Mouse (Mus musculus): ENCODE measurements around the gene Ctf2. TPM values are rescaled to one million over a fixed set of nuclear protein-coding genes. Genes with fewer than 3 reads are reported as not detected.

The Ctf2 gene
- polyA plus RNA-seq, 1 experiment from 2014 or later: 0.08 TPM

- Histone ChIP-seq H3K27me3 (replicated peaks; ENCODE audit: insufficient read depth, low read length) (no peaks in the 10 kb centered on the region), H3K36me3 (ENCODE audit: insufficient read depth, low read length) (no peaks in the 10 kb centered on the region), H3K4me2 (replicated peaks; ENCODE audit: low read depth, low read length) (peak overlapping the region; percentile 95), H3K9ac (replicated peaks; ENCODE audit: low read depth) (peak overlapping the region; percentile 87), H3K9me3 (ENCODE audit: low read length) (no peaks in the 10 kb centered on the region), H3K4me3 (ENCODE audit: low read depth, low read length) (peak overlapping the region; percentile 81), H3K27ac (ENCODE audit: low read length) (peak overlapping the region; percentile 93), H3K4me1 (ENCODE audit: insufficient read depth, low read depth, low read length) (peaks cover 10% of the 10 kb centered on the region)
- DNase-seq (ENCODE audit: low spot score) (peak; percentile 100), ATAC-seq (peak; percentile 92)
- TF ChIP-seq CTCF (IDR thresholded peaks at IDR 0.05) (no peak), EP300 (IDR thresholded peaks at IDR 0.05) (peak; percentile 17; the same call in 1 of the 2 replicates)
- WGBS: under 1% methylated on average over 16 of the region's 16 CpGs
Observed at GRCm38 (mm10) chr7:127768997-127769593, 37.1 kb upstream of the Ctf2 start.

GRCm38 (mm10) chr7:127768346-127768996, 36.5 kb upstream of the Ctf2 start:
- H3K9me3 ChIP-seq (ENCODE audit: low read length): no peaks in the 10 kb centered on the region
- no peak for TF ChIP-seq EP300 (IDR thresholded peaks at IDR 0.05)
- peak; percentile 46 for TF ChIP-seq CTCF (IDR thresholded peaks at IDR 0.05)
- no peak overlapping the region for H3K4me2 ChIP-seq (replicated peaks; ENCODE audit: low read depth, low read length)

GRCm38 (mm10) chr7:127767671-127768345, 35.8 kb upstream of the Ctf2 start:
- peak; percentile 14 for DNase-seq (ENCODE audit: low spot score)
- TF ChIP-seq EP300 (IDR thresholded peaks at IDR 0.05) (no peak), CTCF (IDR thresholded peaks at IDR 0.05) (no peak)
- H3K36me3 ChIP-seq (ENCODE audit: insufficient read depth, low read length): no peaks in the 10 kb centered on the region
- H3K9ac ChIP-seq (replicated peaks; ENCODE audit: low read depth): no peak overlapping the region
- WGBS: 91% methylated on average over 19 of the region's 19 CpGs
- H3K4me2 ChIP-seq (replicated peaks; ENCODE audit: low read depth, low read length): no peak overlapping the region
- H3K9me3 ChIP-seq (ENCODE audit: low read length): no peaks in the 10 kb centered on the region
- H3K27me3 ChIP-seq (replicated peaks; ENCODE audit: insufficient read depth, low read length): no peaks in the 10 kb centered on the region
- no peak overlapping the region for H3K27ac ChIP-seq (ENCODE audit: low read length)
- H3K4me3 ChIP-seq (ENCODE audit: low read depth, low read length): no peak overlapping the region
- peaks cover 10% of the 10 kb centered on the region for H3K4me1 ChIP-seq (ENCODE audit: insufficient read depth, low read depth, low read length)
- ATAC-seq: no peak

More at GRCm38 (mm10) chr7:127768346-127768996, 36.5 kb upstream of the Ctf2 start:
- Histone ChIP-seq H3K27me3 (replicated peaks; ENCODE audit: insufficient read depth, low read length) (no peaks in the 10 kb centered on the region), H3K27ac (ENCODE audit: low read length) (no peak overlapping the region), H3K9ac (replicated peaks; ENCODE audit: low read depth) (no peak overlapping the region), H3K4me1 (ENCODE audit: insufficient read depth, low read depth, low read length) (peaks cover 10% of the 10 kb centered on the region), H3K36me3 (ENCODE audit: insufficient read depth, low read length) (no peaks in the 10 kb centered on the region), H3K4me3 (ENCODE audit: low read depth, low read length) (no peak overlapping the region)
- DNase-seq (ENCODE audit: low spot score) (no peak), ATAC-seq (no peak)
- WGBS: 44% methylated on average over 13 of the region's 13 CpGs

GRCm38 (mm10) chr7:127766851-127767609, 35.1 kb upstream of the Ctf2 start:
- 74% methylated on average over 17 of the region's 17 CpGs for WGBS
- Histone ChIP-seq H3K4me2 (replicated peaks; ENCODE audit: low read depth, low read length) (no peak overlapping the region), H3K27me3 (replicated peaks; ENCODE audit: insufficient read depth, low read length) (no peaks in the 10 kb centered on the region), H3K9ac (replicated peaks; ENCODE audit: low read depth) (no peak overlapping the region), H3K4me3 (ENCODE audit: low read depth, low read length) (no peak overlapping the region), H3K9me3 (ENCODE audit: low read length) (no peaks in the 10 kb centered on the region), H3K4me1 (ENCODE audit: insufficient read depth, low read depth, low read length) (peaks cover 10% of the 10 kb centered on the region), H3K27ac (ENCODE audit: low read length) (no peak overlapping the region), H3K36me3 (ENCODE audit: insufficient read depth, low read length) (no peaks in the 10 kb centered on the region)
- TF ChIP-seq EP300 (IDR thresholded peaks at IDR 0.05) (no peak), CTCF (IDR thresholded peaks at IDR 0.05) (no peak)
- DNase-seq (ENCODE audit: low spot score): no peak
- ATAC-seq: no peak

- no peak for ATAC-seq
- TF ChIP-seq CTCF (IDR thresholded peaks at IDR 0.05) (no peak), EP300 (IDR thresholded peaks at IDR 0.05) (no peak)
- WGBS: 77% methylated on average over 2 of the region's 2 CpGs
Observed at GRCm38 (mm10) chr7:127765756-127766155, 33.8 kb upstream of the Ctf2 start.

GRCm38 (mm10) chr7:127763642-127764041, 31.7 kb upstream of the Ctf2 start:
- Histone ChIP-seq H3K27me3 (replicated peaks; ENCODE audit: insufficient read depth, low read length) (no peaks in the 10 kb centered on the region), H3K4me2 (replicated peaks; ENCODE audit: low read depth, low read length) (no peak overlapping the region), H3K36me3 (ENCODE audit: insufficient read depth, low read length) (no peaks in the 10 kb centered on the region), H3K4me1 (ENCODE audit: insufficient read depth, low read depth, low read length) (no peaks in the 10 kb centered on the region), H3K9ac (replicated peaks; ENCODE audit: low read depth) (no peak overlapping the region), H3K27ac (ENCODE audit: low read length) (no peak overlapping the region), H3K9me3 (ENCODE audit: low read length) (no peaks in the 10 kb centered on the region), H3K4me3 (ENCODE audit: low read depth, low read length) (no peak overlapping the region)
- TF ChIP-seq CTCF (IDR thresholded peaks at IDR 0.05) (no peak), EP300 (IDR thresholded peaks at IDR 0.05) (no peak)
- ATAC-seq (no peak), DNase-seq (ENCODE audit: low spot score) (no peak)
- WGBS: 89% methylated on average over 4 of the region's 4 CpGs

More at GRCm38 (mm10) chr7:127765756-127766155, 33.8 kb upstream of the Ctf2 start:
- DNase-seq (ENCODE audit: low spot score): no peak
- H3K4me2 ChIP-seq (replicated peaks; ENCODE audit: low read depth, low read length): no peak overlapping the region
- no peaks in the 10 kb centered on the region for H3K36me3 ChIP-seq (ENCODE audit: insufficient read depth, low read length)
- H3K27me3 ChIP-seq (replicated peaks; ENCODE audit: insufficient read depth, low read length): no peaks in the 10 kb centered on the region
- peaks cover 3% of the 10 kb centered on the region for H3K4me1 ChIP-seq (ENCODE audit: insufficient read depth, low read depth, low read length)
- H3K9ac ChIP-seq (replicated peaks; ENCODE audit: low read depth): no peak overlapping the region
- no peak overlapping the region for H3K27ac ChIP-seq (ENCODE audit: low read length)
- no peaks in the 10 kb centered on the region for H3K9me3 ChIP-seq (ENCODE audit: low read length)
- no peak overlapping the region for H3K4me3 ChIP-seq (ENCODE audit: low read depth, low read length)

Data from lung, postnatal 0 days (tissue).